Mouse (Mus musculus) kidney, adult 2 months (tissue): ENCODE measurements at regions not wholly inside any gene's neighbourhood (a gene's known extent, or its start where the extent isn't known, plus 50 kb on each side); places are given as distances from the start of the nearest gene placed in this dataset.

Experiments used
- DNase-seq: peaks from one replicate; pipeline ENCODE4 v3.0.0; 2021
- H3K27ac ChIP-seq: fragments of 200-500 bp; 2 replicates; pipeline ENCODE4 v1.5.1; 2012; ENCODE audit warnings: low read depth, low read length, control low read depth, inconsistent platforms; ENCODE audit not compliant: insufficient read depth
- H3K27me3 ChIP-seq: fragments of 200-500 bp; replicated peaks from 2 replicates; pipeline ENCODE4 v1.6.1; 2012; ENCODE audit warnings: mild to moderate bottlenecking, moderate library complexity, low read length, inconsistent platforms; ENCODE audit not compliant: control insufficient read depth, insufficient read depth
- H3K36me3 ChIP-seq: fragments of 200-500 bp; 2 replicates; pipeline ENCODE4 v1.6.1; 2012; ENCODE audit warnings: mild to moderate bottlenecking, moderate library complexity, low read length, inconsistent platforms; ENCODE audit not compliant: control insufficient read depth, insufficient read depth
- H3K4me1 ChIP-seq: fragments of 200-500 bp; 2 replicates; pipeline ENCODE4 v1.6.1; 2011; ENCODE audit warnings: low read length; ENCODE audit not compliant: control insufficient read depth, insufficient read depth
- H3K4me3 ChIP-seq: fragments of 200-500 bp; 2 replicates; pipeline ENCODE4 v1.5.1; 2011; ENCODE audit warnings: mild to moderate bottlenecking, low read depth, low read length, control low read depth; ENCODE audit not compliant: insufficient read depth
- CTCF ChIP-seq: fragments of 200-500 bp; conservative IDR thresholded peaks from 2 replicates; pipeline ENCODE4 v1.5.1; 2011; ENCODE audit warnings: low read depth, mild to moderate bottlenecking, control low read depth, low read length, moderate library complexity, mixed read lengths; ENCODE audit not compliant: insufficient read depth, insufficient read length
- POLR2A ChIP-seq: fragments of 200-500 bp; IDR thresholded peaks from one replicate; pipeline ENCODE4 v1.6.1; 2011; ENCODE audit warnings: low read depth, low read length, control low read depth
- WGBS: fragments of 180-500 bp; shearing (Covaris S2); methylation state at CpG from one replicate; pipeline ENCODE4 v1.1.7; 2018; 5-methylcytosine and 5-hydroxymethylcytosine counted together

DNA sequence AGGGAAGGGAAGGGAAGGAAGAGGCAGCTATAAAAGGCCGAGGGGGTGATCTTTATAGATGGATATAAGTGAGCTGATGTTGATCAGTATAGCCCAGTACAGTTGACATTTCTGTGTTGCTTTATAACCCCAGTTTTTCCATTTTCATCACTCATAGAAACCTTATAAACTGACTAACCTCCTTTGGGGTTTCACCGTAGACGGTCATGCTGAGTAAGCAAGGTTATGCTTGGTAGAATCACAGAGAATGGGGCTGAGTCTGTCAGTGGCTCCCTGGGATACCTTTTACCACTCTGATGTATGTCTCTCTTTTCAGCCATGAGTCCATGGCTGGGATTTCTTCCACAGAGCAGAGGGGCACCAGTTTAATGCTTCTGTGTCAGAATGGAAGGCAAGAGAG, 345.9 kb upstream of the Lrrc3b start:
- TF ChIP-seq CTCF (no peak), POLR2A (no peak)
- WGBS: 69% methylated on average over 3 of the region's 3 CpGs

DNA sequence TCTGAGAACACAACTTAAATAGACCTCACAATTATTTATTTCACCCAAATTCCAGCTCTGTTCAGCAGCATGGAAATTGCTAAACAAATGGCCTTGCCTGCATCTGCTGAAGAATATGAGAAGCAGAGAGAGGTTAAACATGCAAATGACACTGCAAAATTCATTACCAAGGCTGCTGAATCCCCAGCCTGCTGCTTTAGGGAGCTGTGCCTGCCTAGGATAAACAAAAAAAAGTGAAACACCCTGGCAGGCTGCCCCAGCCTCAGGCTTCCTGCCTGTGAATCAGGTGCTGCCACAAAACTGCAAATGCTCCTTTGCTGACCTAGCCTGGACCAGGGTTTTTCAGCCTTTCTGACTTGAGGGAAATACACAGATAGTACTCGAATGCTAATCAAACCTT, 346.4 kb upstream of the Lrrc3b start:
- no peak for TF ChIP-seq POLR2A
- TF ChIP-seq CTCF: no peak
- H3K27ac ChIP-seq: no peak overlapping the region
- no peak overlapping the region for H3K4me3 ChIP-seq
- H3K36me3 ChIP-seq: no peaks in the 10 kb centered on the region
- H3K27me3 ChIP-seq: no peaks in the 10 kb centered on the region
- H3K4me1 ChIP-seq: no peaks in the 10 kb centered on the region
- peak; percentile 20 for DNase-seq
- WGBS: 55% methylated on average over 1 of the region's 1 CpGs

More for the DNA sequence above, 345.9 kb upstream of the Lrrc3b start:
- DNase-seq: no peak
- Histone ChIP-seq H3K4me1 (no peaks in the 10 kb centered on the region), H3K27me3 (no peaks in the 10 kb centered on the region), H3K36me3 (no peaks in the 10 kb centered on the region), H3K4me3 (no peak overlapping the region), H3K27ac (no peak overlapping the region)

DNA sequence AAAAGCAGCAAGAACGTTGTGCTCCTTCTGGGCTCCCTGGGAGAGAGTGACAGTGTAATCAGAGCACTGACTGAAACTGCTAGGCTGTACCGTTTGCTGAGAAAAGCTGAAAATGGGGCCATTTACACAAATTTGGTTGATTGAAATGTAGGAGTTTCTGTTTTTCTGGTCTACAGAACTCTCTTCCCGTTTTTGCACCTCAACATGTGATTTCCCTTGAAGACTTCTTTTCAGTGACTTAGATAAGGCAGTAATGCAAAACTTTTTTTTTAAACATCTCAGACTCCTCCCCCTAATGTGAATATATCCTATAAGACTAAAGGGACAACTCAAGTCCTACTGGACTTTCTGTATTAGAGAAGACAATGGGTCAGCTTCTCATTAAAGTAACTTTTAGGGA, 356.9 kb upstream of the Lrrc3b start:
- Histone ChIP-seq H3K27ac (no peak overlapping the region), H3K36me3 (no peaks in the 10 kb centered on the region), H3K27me3 (no peaks in the 10 kb centered on the region), H3K4me3 (no peak overlapping the region), H3K4me1 (no peaks in the 10 kb centered on the region)
- no peak for DNase-seq
- WGBS: 64% methylated on average over 3 of the region's 3 CpGs
- no peak for TF ChIP-seq POLR2A
- TF ChIP-seq CTCF: no peak

DNA sequence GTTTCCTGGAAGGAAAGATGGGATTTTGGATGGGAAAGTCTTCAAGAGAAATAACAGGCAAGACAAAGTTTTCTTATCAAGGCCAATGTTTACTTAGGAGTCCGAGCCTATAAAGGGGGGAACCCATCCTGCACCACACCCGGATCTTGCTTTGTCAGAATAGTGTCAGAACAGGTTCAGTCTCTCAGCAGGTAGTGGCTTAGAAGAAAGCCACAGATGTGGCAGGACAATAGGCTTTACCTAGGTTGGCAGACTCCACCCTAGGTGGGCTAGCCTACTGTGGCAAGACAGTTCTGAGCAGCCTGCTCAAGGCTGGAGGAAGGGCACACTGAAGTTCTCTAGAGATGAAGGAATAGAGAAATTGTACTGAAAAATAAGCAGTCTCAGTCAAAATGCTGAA, 358.2 kb upstream of the Lrrc3b start:
- WGBS: 57% methylated on average over 2 of the region's 2 CpGs
- Histone ChIP-seq H3K27ac (no peak overlapping the region), H3K27me3 (no peaks in the 10 kb centered on the region), H3K4me3 (no peak overlapping the region), H3K36me3 (no peaks in the 10 kb centered on the region), H3K4me1 (no peaks in the 10 kb centered on the region)
- TF ChIP-seq CTCF: no peak
- no peak for TF ChIP-seq POLR2A
- no peak for DNase-seq

DNA sequence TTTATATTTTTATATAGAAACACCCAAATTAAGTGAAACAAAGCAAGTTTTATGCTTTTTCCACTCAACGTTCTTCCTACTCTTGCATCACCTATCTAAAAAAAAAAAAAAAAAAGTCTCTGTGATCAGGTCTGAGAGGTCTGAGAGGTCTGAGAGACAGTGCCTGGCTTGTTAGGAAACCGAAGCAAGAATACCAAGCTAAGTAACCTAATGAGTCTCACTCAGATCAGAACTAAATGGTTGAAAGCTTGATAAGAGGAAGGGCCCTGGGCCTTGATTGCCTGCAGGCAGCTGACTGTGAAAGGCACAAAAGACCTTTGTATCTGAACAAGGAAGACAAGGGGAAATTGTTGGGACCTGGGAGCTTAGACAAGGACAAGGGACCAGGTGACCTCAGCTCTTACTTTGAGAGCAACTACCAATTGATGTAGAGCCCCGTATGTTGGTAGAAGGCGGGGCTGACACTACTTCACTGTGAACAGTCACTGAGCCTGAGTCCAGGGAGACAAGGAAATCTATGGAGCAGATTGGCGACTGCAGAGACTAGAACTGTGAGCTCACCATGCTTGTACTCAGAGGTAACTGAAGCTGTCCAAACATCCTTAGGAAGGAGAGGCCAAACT, 362.8 kb upstream of the Lrrc3b start:
- WGBS: 85% methylated on average over 5 of the region's 5 CpGs
- Histone ChIP-seq H3K36me3 (no peaks in the 10 kb centered on the region), H3K4me1 (no peaks in the 10 kb centered on the region), H3K27me3 (no peaks in the 10 kb centered on the region), H3K4me3 (no peak overlapping the region), H3K27ac (no peak overlapping the region)
- TF ChIP-seq CTCF (no peak), POLR2A (no peak)
- no peak for DNase-seq

DNA sequence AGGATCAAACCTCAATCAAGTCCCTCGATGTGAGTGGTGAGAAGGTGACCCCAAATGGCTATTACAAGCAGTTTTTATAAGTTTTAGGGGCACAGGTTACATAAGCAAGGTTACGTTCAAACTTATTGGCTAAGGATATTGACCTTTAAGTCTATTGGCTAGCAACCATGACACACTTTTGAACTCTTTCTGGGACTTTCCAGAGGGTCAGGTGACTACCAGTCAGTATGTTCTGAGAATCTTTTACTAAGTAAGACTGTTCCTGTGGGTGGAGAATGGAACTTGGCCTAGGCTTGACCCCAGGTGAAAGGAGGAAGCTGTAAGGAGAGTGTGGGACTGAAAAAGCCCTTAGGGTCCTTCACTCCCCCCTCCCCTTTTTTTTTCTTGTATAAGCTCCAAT, 370.3 kb upstream of the Lrrc3b start:
- H3K4me1 ChIP-seq: no peaks in the 10 kb centered on the region
- no peaks in the 10 kb centered on the region for H3K27me3 ChIP-seq
- H3K4me3 ChIP-seq: no peak overlapping the region
- WGBS: 60% methylated on average over 2 of the region's 2 CpGs
- no peaks in the 10 kb centered on the region for H3K36me3 ChIP-seq
- no peak for DNase-seq
- TF ChIP-seq CTCF: no peak
- TF ChIP-seq POLR2A: no peak
- no peak overlapping the region for H3K27ac ChIP-seq

DNA sequence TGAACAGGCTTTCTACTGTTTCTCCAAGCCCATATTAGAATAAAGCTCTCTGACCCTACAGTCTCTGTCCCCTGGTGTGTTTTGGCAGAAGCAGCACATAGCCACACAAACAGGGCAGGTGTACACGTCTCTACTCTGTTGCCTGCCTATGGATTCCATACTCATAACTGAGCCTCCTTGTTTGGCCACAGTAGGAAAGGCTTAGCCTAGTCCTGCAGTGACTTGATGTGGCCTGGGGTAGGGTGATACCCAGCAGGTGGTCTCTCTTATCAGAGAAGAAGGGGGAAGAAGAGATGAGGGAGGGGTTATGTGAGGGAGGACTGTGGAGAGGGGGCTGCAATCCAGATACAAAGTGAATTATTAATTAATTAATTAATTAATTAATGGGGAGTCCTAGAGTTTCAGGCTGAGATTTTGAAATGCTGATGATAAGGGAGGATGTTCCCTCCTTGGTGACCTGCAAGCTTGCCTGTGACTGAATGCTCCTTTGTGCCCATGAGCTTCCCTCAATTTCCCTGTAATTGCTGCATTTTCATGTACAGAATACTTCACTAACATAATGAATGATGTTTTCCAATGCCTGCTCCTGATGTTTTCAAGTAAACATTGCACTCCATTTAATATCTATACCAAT, 402.7 kb upstream of the Lrrc3b start:
- H3K4me3 ChIP-seq: no peak overlapping the region
- H3K36me3 ChIP-seq: no peaks in the 10 kb centered on the region
- WGBS: 79% methylated on average over 1 of the region's 1 CpGs
- DNase-seq: no peak
- no peaks in the 10 kb centered on the region for H3K4me1 ChIP-seq
- no peak overlapping the region for H3K27ac ChIP-seq
- TF ChIP-seq POLR2A: no peak
- TF ChIP-seq CTCF: no peak
- no peaks in the 10 kb centered on the region for H3K27me3 ChIP-seq
